Mouse (Mus musculus): ENCODE measurements at regions not wholly inside any gene's neighbourhood (a gene's known extent, or its start where the extent isn't known, plus 50 kb on each side); places are given as distances from the start of the nearest gene placed in this dataset.

- dilution Hi-C loops (cut with MboI; ENCODE audit: extremely low pct_ligation_motif_present, extremely low pct_unique_long_range_greater_than_20kb, low sequenced_read_pairs) (no loop called here), in situ Hi-C loops (cut with MboI; ENCODE audit: low pct_ligation_motif_present, low pct_unique_long_range_greater_than_20kb, low sequenced_read_pairs) (no loop called here)
- no peak overlapping the region for H3K27ac ChIP-seq (ENCODE audit: insufficient read depth, low read depth)
- H3K4me3 ChIP-seq (replicated peaks in 1 of 3; ENCODE audit: low read depth in 2 of 3, low read length in 2 of 3, poor library complexity in 1 of 3): no peak overlapping the region
- H3K4me1 ChIP-seq (ENCODE audit: control insufficient read depth in 1 of 2, insufficient read depth in 2 of 2): no peaks in the 10 kb centered on the region
- H3K36me3 ChIP-seq (replicated peaks in 1 of 2; ENCODE audit: control insufficient read depth in 1 of 2, insufficient read depth in 1 of 2, low read length in 1 of 2): no peaks in the 10 kb centered on the region
- no peak overlapping the region for H3K4me2 ChIP-seq (ENCODE audit: insufficient read depth, low read depth, poor library complexity, severe bottlenecking)
- no peak overlapping the region for H3K9ac ChIP-seq (ENCODE audit: insufficient read depth, low read depth)
- H3K79me2 ChIP-seq (replicated peaks; ENCODE audit: control insufficient read depth, extremely low read depth, insufficient read depth, poor library complexity, severe bottlenecking): no peaks in the 10 kb centered on the region
- H3K9me3 ChIP-seq (replicated peaks; ENCODE audit: low read length): no peaks in the 10 kb centered on the region
- no peak for DNase-seq (ENCODE audit: extremely low read depth)
- TF ChIP-seq POLR2A (IDR thresholded peaks at IDR 0.05; ENCODE audit: low read depth, low read length) (no peak), EP300 (IDR thresholded peaks at IDR 0.05; ENCODE audit: low read length) (no peak), ELF1 (IDR thresholded peaks at IDR 0.05; ENCODE audit: low read depth, low read length) (no peak), USF2 (conservative IDR thresholded peaks at IDR 0.05; ENCODE audit: low read depth, low read length) (no peak), IRF4 (IDR thresholded peaks at IDR 0.05; ENCODE audit: low read depth, low read length) (no peak), ZNF384 (IDR thresholded peaks at IDR 0.05; ENCODE audit: low read depth, low read length) (no peak), PAX5 (IDR thresholded peaks at IDR 0.05; ENCODE audit: low read length) (no peak), USF1 (IDR thresholded peaks at IDR 0.05; ENCODE audit: low read depth, low read length) (no peak)
- no peaks in the 10 kb centered on the region for H3K27me3 ChIP-seq (replicated peaks)
Measured at GRCm38 (mm10) chr2:75408016-75408415, 251.0 kb upstream of the Hnrnpa3 start.

GRCm38 (mm10) chr2:75409806-75410205, 249.3 kb upstream of the Hnrnpa3 start:
- Histone ChIP-seq H3K27me3 (replicated peaks) (no peaks in the 10 kb centered on the region), H3K79me2 (replicated peaks; ENCODE audit: control insufficient read depth, extremely low read depth, insufficient read depth, poor library complexity, severe bottlenecking) (no peaks in the 10 kb centered on the region), H3K9ac (ENCODE audit: insufficient read depth, low read depth) (no peak overlapping the region), H3K9me3 (replicated peaks; ENCODE audit: low read length) (no peaks in the 10 kb centered on the region), H3K27ac (ENCODE audit: insufficient read depth, low read depth) (no peak overlapping the region), H3K4me3 (replicated peaks in 1 of 3; ENCODE audit: low read depth in 2 of 3, low read length in 2 of 3, poor library complexity in 1 of 3) (no peak overlapping the region), H3K4me2 (ENCODE audit: insufficient read depth, low read depth, poor library complexity, severe bottlenecking) (no peak overlapping the region), H3K36me3 (replicated peaks in 1 of 2; ENCODE audit: control insufficient read depth in 1 of 2, insufficient read depth in 1 of 2, low read length in 1 of 2) (no peaks in the 10 kb centered on the region), H3K4me1 (ENCODE audit: control insufficient read depth in 1 of 2, insufficient read depth in 2 of 2) (no peaks in the 10 kb centered on the region)
- in situ Hi-C loops (cut with MboI; ENCODE audit: low pct_ligation_motif_present, low pct_unique_long_range_greater_than_20kb, low sequenced_read_pairs): no loop called here
- dilution Hi-C loops (cut with MboI; ENCODE audit: extremely low pct_ligation_motif_present, extremely low pct_unique_long_range_greater_than_20kb, low sequenced_read_pairs): no loop called here
- TF ChIP-seq EP300 (IDR thresholded peaks at IDR 0.05; ENCODE audit: low read length) (no peak), CHD2 (IDR thresholded peaks at IDR 0.05; ENCODE audit: low read length) (no peak), JUN (IDR thresholded peaks at IDR 0.05; ENCODE audit: insufficient read depth, low read depth, low read length) (no peak), SMC3 (IDR thresholded peaks at IDR 0.05; ENCODE audit: low read depth, low read length) (no peak), ZNF384 (IDR thresholded peaks at IDR 0.05; ENCODE audit: low read depth, low read length) (no peak), MXI1 (IDR thresholded peaks at IDR 0.05; ENCODE audit: low read depth, low read length) (no peak), NELFE (IDR thresholded peaks at IDR 0.05; ENCODE audit: low read depth, low read length) (no peak), MAZ (IDR thresholded peaks at IDR 0.05; ENCODE audit: low read depth, low read length) (no peak), TCF12 (IDR thresholded peaks at IDR 0.05; ENCODE audit: low read depth, low read length) (no peak), MAX (IDR thresholded peaks at IDR 0.05; ENCODE audit: low read length) (no peak), ZKSCAN1 (IDR thresholded peaks at IDR 0.05; ENCODE audit: borderline replicate concordance, low read depth, low read length) (no peak), JUND (conservative IDR thresholded peaks at IDR 0.05; ENCODE audit: low read depth, low read length) (no peak), HCFC1 (IDR thresholded peaks at IDR 0.05; ENCODE audit: low read depth, low read length) (no peak), ZMIZ1 (IDR thresholded peaks at IDR 0.05; ENCODE audit: low read depth, low read length) (no peak), PAX5 (IDR thresholded peaks at IDR 0.05; ENCODE audit: low read length) (no peak)
- no peak for DNase-seq (ENCODE audit: extremely low read depth)
